Mouse (Mus musculus): ENCODE results near the gene Acacb. TPM values are rescaled to one million over a fixed set of nuclear protein-coding genes. Genes with fewer than 3 reads are reported as not detected.
A peak's percentile ranks its signal among the peaks of the same experiment; 100 is the strongest.

Acacb gene
- 1 to 10 TPM; 5.5 to 7.8 (median 6.4) TPM for total RNA-seq (2022)

DNA sequence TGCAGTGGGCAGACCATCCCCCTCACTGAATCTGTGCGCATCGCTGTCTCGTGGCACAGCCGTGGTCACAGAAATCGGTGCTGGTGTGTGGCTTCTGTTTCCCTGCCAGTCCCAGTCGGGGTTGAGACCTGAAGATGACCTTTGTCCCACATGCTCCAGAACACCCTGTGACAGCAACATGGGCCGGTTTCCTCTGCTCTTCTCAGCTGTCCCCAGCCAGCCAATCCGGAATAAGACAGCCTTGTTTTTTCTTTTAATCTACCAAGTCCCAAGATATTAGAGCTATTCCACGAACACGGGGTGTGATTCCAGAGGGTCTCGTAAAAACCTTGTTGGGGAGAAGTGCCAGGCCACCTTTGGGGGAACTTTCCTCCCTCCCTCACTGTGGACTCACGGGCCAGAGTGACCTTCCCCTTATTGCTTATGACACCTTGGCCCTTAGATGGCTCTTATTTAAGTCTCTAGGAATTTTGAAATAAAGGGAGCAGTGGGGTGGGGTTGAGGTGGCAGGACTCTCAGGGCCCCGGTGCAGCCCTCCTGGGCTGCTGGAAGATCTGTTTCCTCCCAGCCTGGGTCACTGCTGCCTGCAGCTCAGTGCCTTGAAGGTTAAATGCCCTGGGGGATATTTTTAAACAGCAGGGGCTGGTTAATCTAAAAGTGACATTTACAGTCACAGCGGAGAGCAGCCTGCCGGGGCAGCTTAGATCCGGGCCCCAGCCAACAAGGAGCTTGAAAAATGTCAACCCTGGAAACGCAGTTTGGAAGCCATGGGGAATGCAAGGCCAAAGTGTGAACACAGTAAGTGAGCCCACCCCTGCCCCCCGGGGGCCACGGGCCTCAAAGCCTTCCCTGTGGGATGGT lies at the start of gene Acacb:
TSS of gene Acacb (plus strand) at position 508 of the 861 bp plus-strand sequence.
- DNase-seq (ENCODE audit: low spot score in 2 of 2), result no peak

DNA sequence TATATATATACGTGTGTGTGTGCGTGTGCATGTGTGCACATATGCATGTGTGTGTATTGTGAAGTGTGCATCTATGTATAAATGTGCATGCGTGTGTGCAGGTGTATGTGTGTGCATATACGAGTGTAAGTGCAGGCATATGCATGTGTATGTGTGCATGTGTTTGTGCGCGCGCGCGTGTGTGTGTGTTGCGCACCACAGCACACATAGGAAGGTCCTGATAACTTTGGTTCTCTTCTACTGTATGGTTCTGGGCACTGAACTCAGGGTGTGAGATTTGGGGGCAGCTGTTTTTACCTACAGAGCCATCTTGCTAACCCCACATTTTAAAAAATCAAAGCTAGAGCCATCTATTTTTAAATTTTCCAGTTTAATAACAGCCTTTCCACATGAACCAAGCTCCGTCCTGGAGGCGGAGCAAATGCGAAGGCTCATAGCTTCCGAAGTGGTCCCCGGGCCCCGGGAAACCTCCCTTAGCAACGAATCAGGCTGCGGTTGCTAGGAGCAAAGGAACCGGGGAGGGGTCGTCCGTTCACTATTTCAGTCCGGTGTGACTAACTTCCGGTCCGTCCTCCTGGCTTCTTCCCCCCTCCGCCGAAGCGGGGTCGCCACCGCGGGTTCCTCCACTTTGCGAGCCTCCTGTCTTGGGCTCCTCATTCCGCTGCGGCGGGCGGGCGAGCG lies 46.5 kb upstream of the Acacb start:
- peak; percentile 91 to 98 for DNase-seq (ENCODE audit: low spot score in 2 of 2)

DNA sequence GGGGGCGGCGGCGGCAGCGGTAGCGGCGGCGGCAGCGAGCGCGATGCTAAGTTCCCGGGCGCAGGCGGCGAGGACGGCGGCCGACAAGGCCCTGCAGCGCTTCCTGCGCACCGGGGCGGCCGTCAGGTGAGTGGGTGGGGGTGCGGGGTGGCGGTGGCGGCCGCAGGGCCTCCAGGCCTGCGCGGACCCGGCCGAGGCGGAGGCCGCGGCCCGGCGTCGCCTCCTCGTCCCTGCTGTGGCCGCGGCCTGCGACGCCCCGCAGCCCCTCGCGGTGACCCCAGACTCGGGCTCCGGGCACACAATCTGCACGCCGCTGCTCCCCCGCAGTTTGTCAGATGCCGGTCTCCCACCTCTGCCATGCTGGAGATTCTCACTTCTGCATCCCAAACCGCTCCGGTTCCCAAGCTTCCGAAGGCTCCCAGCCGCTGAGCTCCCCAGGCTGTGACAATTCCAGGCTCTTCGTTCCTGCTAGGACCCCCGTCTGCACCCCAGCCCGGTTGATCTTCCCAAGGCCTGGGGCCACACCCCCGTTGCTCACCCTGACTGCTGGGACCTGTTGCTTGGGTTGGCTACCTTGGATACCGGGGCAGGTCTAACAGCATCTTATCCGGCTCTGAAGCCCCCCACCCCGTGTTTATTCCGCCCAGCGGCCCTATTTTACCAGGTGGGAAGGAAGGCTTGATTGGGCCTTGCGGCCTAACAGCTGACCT lies 45.8 kb upstream of the Acacb start:
- DNase-seq (ENCODE audit: low spot score in 2 of 2), result no peak

DNA sequence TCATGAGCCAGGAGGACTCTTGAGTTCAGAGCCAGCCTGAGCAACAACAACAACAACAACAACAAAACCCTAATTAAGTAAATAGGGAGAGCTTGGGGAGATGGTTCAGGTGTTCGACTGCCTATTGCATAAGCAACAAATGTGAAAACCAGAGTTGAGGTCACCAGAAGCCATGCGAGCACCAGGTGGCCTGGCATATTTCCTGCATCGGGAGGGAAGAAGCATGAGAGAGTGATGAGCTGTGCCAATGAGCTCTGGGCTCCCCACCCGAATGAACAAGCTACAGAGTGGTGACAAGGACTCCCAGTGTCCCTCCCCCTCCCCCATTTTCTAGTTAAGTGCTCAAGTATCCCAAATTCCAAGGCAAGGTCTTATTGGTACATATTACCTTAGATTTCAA lies 44.5 kb upstream of the Acacb start:
- DNase-seq (ENCODE audit: low spot score in 2 of 2), result no peak

DNA sequence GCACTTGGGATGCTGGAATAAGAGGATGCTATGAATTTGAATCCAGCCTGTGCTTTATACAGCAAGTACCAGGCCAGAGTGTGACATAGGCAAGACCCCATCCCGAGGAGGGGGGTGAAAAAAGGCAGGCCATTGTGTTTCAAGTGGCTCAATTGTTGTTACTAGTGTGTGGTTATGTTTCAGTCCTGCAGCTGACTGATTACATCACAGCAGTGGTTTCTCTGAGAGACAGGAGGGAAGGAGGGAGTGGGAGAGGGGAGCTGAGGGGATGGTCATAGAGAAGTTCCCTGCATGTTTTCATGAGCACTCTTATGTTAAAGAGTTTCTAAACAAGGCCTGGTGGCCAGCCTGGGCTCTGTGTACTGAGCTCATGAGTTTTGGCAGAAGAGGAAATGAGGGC lies 43.5 kb upstream of the Acacb start:
- peak in 1 of 2 experiments; percentile 57 for DNase-seq (ENCODE audit: low spot score in 2 of 2)

DNA sequence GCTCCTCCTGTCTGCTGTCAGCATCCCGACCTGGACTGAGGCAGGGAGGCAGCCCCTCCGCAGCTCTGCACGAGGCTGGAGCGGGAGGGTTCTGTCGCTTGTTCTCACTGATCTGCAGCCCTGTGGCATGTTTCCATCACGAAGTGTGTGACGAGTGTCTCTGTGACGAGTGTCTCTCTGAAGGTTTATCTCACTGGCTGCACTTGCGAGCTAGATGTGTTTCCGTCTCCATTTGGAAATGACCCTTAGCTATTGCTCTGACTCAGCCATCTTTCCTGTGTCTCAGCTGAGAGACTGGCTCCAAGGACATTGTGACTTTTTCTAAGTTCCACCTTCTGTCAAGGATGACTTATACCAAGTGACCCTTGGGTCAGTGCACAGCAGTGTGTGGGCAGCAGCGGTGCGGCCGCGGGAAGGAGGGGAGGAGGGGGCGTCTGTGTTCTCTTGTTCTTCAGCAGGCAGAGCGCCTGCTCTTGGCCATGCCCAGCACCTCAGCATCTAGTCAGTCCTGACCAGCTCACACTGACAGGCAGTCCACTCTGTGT lies 39.9 kb upstream of the Acacb start:
- DNase-seq (ENCODE audit: low spot score in 2 of 2), result no peak

DNA sequence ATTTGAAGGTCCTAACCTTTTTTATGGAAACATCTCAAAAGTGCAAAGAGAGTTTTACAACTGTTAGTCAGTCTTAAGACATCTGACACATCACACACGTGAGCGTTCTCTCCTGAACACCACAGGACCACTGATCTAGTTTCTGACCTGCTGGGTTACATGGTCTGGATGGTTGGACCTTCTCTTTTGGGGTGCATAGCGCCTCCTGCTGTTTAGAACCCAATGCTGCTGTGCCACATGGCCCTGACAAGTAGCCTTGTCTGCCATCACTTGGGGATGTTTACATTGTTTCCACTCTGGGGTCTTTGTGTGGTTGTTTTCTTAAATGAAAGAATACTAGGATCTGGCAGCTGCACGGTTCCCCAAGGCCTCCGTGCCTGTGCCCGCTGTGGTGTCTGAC lies 33.0 kb upstream of the Acacb start:
- DNase-seq (ENCODE audit: low spot score in 2 of 2), result no peak

DNA sequence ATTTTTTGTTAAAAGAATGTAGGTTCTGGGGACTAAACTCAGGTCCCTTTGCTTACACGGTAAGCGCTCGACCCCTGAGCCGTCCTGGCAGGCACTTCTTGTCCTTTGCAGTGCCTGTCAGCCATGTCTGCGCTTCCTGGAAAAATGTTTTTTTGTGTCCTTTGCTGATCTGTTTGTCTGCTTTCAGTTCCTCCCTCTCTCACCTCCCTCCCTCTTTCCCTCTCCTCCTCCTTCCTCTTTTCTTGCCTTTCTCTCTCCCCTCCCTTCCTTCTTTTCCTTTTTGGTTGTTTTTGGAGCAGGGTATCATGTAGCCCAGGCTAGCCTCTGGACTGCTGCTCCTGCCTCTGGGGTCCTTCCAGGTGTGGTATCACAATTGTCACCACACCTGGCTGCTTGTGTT lies 31.3 kb upstream of the Acacb start:
- DNase-seq (ENCODE audit: low spot score in 2 of 2), result no peak

DNA sequence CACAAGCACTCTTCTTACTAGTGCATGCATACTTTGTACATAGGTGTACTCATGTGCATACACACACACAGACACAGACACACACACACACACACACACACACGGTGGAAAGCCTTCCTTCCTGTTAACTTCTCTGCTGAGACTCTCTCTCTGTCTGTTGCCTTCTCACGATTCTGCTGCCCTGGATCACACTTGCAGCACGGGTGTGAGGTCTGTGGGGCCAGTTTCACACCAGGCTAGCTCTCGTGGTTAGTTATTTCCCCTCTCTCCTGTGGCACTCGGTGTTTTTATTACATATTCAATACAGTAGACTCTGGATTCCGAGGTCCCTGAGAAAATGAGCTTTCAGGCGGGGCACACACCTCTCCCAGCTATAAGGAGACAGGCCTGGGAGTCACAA lies 29.7 kb upstream of the Acacb start:
- no peak for DNase-seq (ENCODE audit: low spot score in 2 of 2)

DNA sequence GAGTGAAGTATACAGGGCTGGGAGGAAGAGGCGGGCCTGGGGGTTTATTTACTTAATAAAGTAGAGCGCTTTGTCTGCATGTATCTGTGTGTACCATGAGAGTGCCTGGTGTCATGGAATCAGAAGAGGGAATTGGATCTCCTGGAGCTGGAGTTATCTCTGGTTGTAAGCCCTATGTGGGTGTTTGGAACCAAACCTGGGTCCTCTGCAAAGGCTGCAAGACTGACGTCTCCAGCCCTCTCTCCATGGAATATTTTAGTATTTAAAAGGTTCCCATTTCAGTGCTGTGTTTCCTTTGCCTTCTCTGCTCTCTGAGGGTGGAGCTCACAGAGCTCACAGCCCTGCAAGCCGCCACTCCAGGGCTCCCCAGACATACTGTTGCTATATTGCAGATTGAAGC lies 26.5 kb upstream of the Acacb start:
- no peak for DNase-seq (ENCODE audit: low spot score in 2 of 2)

DNA sequence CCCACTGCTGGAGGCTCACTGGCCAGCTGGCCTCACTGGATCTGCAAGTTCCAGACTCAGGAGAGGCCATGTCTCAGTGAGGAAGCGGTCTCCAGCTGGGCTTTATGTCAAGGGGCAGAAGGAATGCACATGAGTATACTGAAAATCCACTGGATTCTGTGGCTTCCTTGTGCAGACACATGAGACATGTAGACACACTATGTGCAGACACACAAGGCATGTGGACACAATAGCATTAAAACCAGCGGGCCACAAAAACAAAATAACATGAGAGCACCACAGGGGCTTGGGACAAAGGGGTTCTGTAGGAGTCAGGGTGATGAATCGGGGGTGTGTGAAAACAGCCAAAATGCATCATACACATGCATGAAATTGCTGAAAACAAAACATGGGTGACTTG lies 20.3 kb upstream of the Acacb start:
- DNase-seq (ENCODE audit: low spot score in 2 of 2), result no peak

DNA sequence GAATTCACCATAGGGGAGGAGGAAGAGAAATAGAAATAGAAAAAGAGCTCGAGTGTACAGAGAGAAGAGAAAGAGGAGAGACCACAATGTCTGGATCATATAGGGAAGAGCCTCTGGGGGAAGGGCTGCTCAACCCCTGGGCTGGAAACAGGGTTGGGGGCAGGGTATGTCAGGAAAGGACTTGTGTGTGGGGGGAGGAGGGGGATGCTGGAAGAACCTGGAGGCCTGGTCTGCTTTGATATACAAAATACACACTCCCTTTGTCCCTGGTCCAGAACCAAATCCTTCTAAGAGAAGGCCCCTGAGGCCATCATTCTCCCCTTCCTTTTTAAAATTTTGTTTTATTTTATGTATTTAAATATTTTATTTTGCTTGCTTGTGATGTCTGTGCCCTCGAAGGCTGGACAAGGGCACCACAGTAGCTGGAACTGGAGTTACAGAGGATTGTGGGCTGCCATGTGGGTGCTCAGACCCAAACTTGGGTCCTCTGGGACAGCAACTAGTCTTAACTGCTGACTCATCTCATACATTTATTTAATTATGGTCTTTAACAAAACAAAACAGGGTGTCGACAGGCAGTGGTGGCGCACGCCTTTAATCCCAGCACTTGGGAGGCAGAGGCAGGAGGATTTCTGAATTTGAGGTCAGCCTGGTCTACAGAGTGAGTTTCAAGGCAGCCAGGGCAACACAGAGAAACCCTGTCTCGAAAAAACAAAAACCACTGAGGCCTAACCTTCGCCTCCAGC lies 19.7 kb upstream of the Acacb start:
- DNase-seq (ENCODE audit: low spot score in 2 of 2), result no peak

DNA sequence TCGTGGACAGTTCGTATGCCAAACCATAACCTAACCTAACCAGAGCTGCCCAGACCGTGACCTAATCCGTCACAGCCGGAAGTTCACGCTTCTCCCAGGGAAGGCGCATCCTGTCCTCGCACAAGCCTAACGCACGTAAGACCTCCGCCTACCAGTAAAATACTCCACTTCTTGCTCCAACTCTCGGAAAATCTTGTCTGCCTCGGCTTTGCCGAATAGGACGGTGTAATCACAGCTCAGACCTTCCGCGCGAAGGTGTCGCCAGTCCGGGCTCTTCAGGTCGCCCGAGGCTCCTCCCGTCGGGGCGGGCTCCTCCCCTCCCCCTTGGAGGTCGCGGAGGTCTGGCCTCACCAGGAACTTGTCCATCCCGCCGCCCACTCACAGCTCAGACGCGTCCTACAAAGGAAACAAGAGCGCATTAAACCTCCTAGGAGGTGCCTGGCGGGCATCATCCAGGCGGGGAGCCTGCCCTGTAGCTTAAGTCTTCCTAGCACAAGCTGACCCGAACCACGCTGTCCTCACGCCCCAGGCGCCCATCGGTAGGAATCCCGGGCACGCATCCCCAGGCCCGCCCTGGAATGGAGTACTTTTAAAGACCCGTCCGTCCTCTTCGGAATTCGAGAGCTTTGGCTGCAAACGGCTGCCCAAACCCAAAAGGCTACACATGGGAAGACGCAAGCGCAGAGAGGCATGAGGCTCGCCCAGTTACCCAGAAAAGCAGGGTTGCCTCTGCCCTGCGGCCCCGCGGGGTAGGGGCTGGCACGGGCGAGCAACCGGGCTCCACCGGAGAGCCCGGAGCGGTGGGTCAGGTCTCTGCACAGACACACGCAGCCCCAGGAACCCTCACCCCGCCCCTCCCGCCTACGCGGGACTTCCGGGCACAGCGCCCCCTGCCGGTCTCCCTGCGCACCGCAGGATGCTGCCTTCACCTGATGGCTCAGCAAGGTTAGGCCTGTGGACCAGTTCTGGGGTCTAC lies 18.7 kb upstream of the Acacb start, which contains the start of gene Alkbh2:
TSS of gene Alkbh2 (minus strand) at position 845 of the 976 bp plus-strand sequence.
- peak; percentile 48 to 67 for DNase-seq (ENCODE audit: low spot score in 2 of 2)

DNA sequence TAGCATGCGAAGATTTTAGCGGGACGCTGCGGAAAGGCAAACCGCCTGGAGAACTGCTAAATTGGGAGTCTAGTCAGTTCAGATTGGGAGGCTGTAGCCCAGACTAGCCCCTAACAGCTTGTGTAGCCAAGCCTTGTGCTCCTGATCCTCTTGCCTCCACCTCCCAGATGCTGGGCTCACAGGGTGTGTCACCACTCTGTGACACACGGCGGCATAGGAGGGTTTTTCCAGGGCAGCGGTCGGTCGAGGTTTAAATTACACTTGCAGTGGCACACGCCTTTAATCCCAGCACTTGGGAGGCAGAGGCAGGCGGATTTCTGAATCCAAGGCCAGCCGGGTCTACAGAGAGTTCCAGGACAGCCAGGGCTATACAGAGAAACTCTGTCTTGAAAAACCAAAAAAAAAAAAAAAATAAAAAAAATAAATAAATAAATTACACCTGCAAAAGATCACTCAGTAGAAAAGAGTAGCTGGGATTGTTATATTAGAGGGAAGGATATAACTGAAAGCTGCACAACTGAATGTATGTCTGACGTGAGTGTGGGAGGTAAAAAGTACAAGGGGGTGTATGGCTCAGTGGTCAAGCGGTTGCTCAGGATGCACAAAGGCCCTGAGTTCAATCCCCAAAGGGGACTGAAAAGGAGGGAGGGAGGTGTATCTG lies 16.7 kb upstream of the Acacb start:
- DNase-seq (ENCODE audit: low spot score in 2 of 2), result no peak

DNA sequence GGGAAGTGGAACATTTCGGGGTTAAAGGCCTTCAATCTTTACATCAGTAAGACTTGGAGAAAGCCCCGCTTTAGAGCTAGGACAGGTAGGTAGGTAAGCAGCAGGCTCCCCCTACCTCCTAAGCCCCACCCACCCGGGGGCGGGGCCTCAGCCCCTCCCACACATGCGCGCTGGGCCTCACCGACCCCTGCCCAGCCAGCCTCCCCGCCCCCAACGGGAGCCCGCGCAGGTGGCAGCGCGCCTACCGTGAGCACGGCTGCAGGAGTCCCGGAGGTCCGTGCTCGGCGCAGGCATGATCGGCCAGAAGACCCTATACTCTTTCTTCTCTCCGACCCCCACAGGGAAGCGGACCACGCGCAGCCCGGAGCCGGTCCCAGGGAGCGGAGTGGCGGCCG lies 16.1 kb upstream of the Acacb start, which contains the start of gene Ung:
TSS of gene Ung (plus strand) at position 176 of the 395 bp plus-strand sequence.
- DNase-seq (ENCODE audit: low spot score in 2 of 2), result no peak

DNA sequence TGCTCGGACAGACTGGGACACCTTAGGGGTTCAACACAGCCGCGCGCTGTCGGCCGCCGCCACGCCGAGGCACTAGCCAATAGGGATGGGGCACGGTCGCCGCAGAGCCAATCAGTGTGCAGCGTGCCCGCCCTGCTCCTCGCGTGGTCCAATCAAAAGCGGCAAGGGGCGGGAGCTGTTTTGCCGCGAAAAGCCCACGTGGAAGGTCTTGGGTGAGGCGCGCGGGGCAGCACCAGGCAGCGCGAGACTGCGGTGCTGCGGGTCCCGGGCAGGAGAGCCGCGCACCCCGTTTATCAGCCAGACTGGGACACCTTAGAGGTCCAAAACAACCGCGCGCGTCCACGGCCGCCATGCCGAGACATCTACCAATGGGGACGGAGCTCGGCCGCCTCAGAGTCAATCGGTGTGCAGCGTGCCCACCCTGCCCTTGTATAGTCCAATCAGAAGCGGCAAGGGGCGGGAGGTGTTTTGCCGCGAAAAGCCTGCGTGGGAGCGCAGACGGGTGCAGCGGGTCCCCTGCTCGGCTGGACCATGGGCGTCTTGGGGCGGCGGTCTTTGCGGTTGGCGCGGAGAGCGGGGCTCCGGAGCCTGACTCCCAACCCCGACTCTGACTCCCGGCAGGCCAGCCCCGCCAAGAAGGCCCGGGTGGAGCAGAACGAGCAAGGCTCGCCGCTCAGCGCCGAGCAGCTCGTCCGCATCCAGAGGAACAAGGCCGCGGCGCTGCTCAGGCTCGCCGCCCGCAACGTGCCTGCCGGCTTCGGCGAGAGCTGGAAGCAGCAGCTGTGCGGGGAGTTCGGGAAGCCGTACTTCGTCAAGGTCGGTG lies 15.4 kb upstream of the Acacb start:
- peak; percentile 87 to 94 for DNase-seq (ENCODE audit: low spot score in 2 of 2)

DNA sequence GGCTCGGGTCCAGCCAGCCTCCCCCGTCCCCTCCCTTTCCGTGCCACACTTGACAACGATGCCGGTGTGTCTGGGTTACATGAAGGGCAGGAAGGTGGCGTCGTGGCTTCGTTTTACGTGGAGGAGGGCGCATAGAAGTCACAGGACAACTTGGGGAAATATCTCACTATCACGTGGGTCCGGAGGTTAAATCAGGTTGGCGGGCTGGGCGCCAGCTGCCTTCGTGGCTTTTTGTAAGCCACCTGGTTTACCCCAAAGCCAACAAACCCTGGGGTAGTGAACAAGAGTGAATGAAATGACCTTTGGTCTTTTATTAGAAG lies 14.9 kb upstream of the Acacb start:
- no peak for DNase-seq (ENCODE audit: low spot score in 2 of 2)

DNA sequence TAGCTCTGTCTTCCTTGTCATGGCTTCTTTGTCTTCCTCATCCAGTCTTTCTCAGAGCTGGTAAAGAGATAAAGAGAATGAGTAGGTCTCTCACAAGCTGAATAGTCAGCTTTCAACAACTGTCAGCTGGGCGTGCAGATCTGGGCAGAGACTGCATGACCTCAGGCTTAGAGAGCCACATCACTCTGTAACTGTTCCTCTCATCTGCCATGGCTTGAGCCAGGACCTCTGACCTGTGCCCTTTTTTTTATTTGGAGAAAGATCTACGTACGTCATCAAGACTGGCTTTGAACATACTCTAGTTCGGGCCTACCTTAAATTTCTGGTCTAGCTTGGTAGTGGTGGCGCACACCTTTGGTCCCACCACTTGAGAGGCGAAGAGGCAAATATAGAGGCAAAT lies 13.5 kb upstream of the Acacb start:
- no peak for DNase-seq (ENCODE audit: low spot score in 2 of 2)
